8 mouse cellular contexts compared by ENCODE assay signal in the genomic region with DNA sequence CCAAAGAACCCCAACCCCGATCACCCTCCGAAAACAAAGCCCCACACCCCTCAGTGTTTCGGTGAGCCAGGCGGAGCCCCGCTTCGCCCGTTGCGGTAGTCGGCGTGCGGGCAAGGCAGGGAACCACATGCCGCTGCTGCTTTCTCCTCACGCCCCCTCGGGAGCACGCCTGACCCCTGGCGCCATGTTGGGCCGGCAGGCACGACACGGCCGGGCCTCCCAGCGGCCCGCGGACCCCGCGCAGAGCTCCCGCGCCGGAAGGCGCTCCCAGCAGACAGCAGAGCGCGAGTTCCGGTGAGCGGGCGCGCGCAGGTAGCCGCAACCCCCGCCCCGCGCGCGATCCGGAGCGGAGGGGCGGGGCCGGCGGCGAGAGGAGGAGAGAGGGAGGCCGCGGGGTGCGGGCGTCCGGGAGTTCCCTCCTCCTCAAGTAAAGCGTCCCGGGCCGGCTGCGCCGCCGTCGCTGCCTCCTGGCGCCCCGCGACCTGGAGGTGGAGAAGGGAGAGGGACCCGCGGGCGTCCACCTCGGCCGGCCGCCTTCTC. TPM values are rescaled to one million over a fixed set of nuclear protein-coding genes. Genes with fewer than 3 reads are reported as not detected.
DNase-seq lines count a peak whose midpoint lies in the region; ATAC-seq and TF ChIP-seq lines count a peak whose summit lies in the region.

A gene (plus strand): TSS at position 371 of the 540 bp plus-strand sequence.

- H3K4me2 ChIP-seq in heart, embryonic 14.5 days (ENCODE audit: low read length) = peak within 1 kb of the TSS; percentile 80
- peak within 1 kb of the TSS; percentile 85 for H3K4me2 ChIP-seq in liver, embryonic 15.5 days
- H3K4me2 ChIP-seq in neural tube, embryonic 13.5 days = peak within 1 kb of the TSS; percentile 92
- H3K4me2 ChIP-seq in stomach, postnatal 0 days (replicated peaks; ENCODE audit: low read depth) = peak within 1 kb of the TSS; percentile 78

- H3K27ac ChIP-seq in brown adipose tissue, adult 24 weeks (replicated peaks; ENCODE audit: low read depth, low read length) = peak within 1 kb of the TSS; percentile 83
- peak within 1 kb of the TSS; percentile 98 for H3K27ac ChIP-seq in forebrain, embryonic 10.5 days
- H3K27ac ChIP-seq in heart, embryonic 14.5 days (replicated peaks in 1 of 2; ENCODE audit: control insufficient read depth in 1 of 2, insufficient read depth in 1 of 2, low read depth in 2 of 2, low read length in 2 of 2) = peak within 1 kb of the TSS; percentile 97 to 98
- H3K27ac ChIP-seq in liver, embryonic 15.5 days (replicated peaks) = peak within 1 kb of the TSS; percentile 74
- H3K27ac ChIP-seq in neural tube, embryonic 13.5 days (replicated peaks) = peak within 1 kb of the TSS; percentile 93
- H3K27ac ChIP-seq in stomach, postnatal 0 days (replicated peaks) = peak within 1 kb of the TSS; percentile 90

- peak within 1 kb of the TSS; percentile 81 for H3K9ac ChIP-seq in heart, embryonic 14.5 days (ENCODE audit: low read length)
- peak within 1 kb of the TSS; percentile 58 for H3K9ac ChIP-seq in liver, embryonic 15.5 days
- H3K9ac ChIP-seq in neural tube, embryonic 13.5 days = peak within 1 kb of the TSS; percentile 93
- H3K9ac ChIP-seq in stomach, postnatal 0 days (ENCODE audit: low read length) = peak within 1 kb of the TSS; percentile 82

- peaks cover 11% of the 10 kb centered on the region; the same call in 1 of the 2 replicates for H3K4me1 ChIP-seq in brown adipose tissue, adult 24 weeks (ENCODE audit: control insufficient read depth, insufficient read depth, insufficient read length, low read length)
- peaks cover 15% of the 10 kb centered on the region for H3K4me1 ChIP-seq in forebrain, embryonic 10.5 days
- peaks cover 2 to 16% of the 10 kb centered on the region in 2 experiments for H3K4me1 ChIP-seq in heart, embryonic 14.5 days (ENCODE audit: control insufficient read depth in 2 of 2, insufficient read depth in 2 of 2, low read length in 2 of 2)
- H3K4me1 ChIP-seq in liver, embryonic 15.5 days (replicated peaks) = peaks cover 9% of the 10 kb centered on the region
- peaks cover 29% of the 10 kb centered on the region for H3K4me1 ChIP-seq in neural tube, embryonic 13.5 days (replicated peaks)
- H3K4me1 ChIP-seq in stomach, postnatal 0 days (replicated peaks; ENCODE audit: control insufficient read depth, insufficient read depth) = 0 out of 2 replicates have a peak, but pooled peaks cover 2% of the 10 kb centered on the region

- DNase-seq in forebrain, embryonic 10.5 days (ENCODE audit: extremely low spot score, low spot score) = peak; percentile 80
- DNase-seq in kidney, postnatal 10 days = peak; percentile 92
- peak; percentile 92 for DNase-seq in stomach, postnatal 0 days (ENCODE audit: low spot score)

- H3K36me3 ChIP-seq in forebrain, embryonic 10.5 days (replicated peaks) = no peaks in the 10 kb centered on the region
- no peaks in the 10 kb centered on the region for H3K36me3 ChIP-seq in heart, embryonic 14.5 days (ENCODE audit: control insufficient read depth, insufficient read depth, low read length)
- no peaks in the 10 kb centered on the region for H3K36me3 ChIP-seq in liver, embryonic 15.5 days (replicated peaks)
- H3K36me3 ChIP-seq in neural tube, embryonic 13.5 days = no peaks in the 10 kb centered on the region
- no peaks in the 10 kb centered on the region for H3K36me3 ChIP-seq in stomach, postnatal 0 days (ENCODE audit: control insufficient read depth, insufficient read depth, low read length)

- TF ChIP-seq CTCF in stomach, postnatal 0 days (IDR thresholded peaks at IDR 0.05; ENCODE audit: low read depth) = peak; percentile 24; the same call in 1 of the 2 replicates

- ATAC-seq in CD4-positive, CD25-positive, alpha-beta regulatory T cell, adult 4 months = peak; percentile 80
- ATAC-seq in heart, embryonic 14.5 days (ENCODE audit: insufficient number of reproducible peaks, insufficient read depth, low FRiP score, low read depth) = peak; percentile 93
- ATAC-seq in liver, embryonic 15.5 days (ENCODE audit: insufficient read depth) = peak; percentile 89
- peak; percentile 95 for ATAC-seq in neural tube, embryonic 13.5 days (ENCODE audit: low read depth)
- ATAC-seq in stomach, postnatal 0 days (ENCODE audit: low FRiP score, low TSS enrichment) = peak; percentile 96

- under 1% methylated on average over 69 of the region's 69 CpGs for WGBS in forebrain, embryonic 10.5 days
- WGBS in heart, embryonic 14.5 days = under 1% methylated on average over 52 of the region's 69 CpGs
- under 1% methylated on average over 56 of the region's 69 CpGs for WGBS in liver, embryonic 15.5 days (ENCODE audit: insufficient replicate concordance)
- WGBS in neural tube, embryonic 13.5 days = under 1% methylated on average over 57 of the region's 69 CpGs
- under 1% methylated on average over 41 of the region's 69 CpGs for WGBS in stomach, postnatal 0 days

- no peaks in the 10 kb centered on the region for H3K9me3 ChIP-seq in forebrain, embryonic 10.5 days
- no peaks in the 10 kb centered on the region for H3K9me3 ChIP-seq in heart, embryonic 14.5 days (ENCODE audit: control insufficient read depth, low read length)
- H3K9me3 ChIP-seq in liver, embryonic 15.5 days (replicated peaks) = no peaks in the 10 kb centered on the region
- no peaks in the 10 kb centered on the region for H3K9me3 ChIP-seq in neural tube, embryonic 13.5 days
- no peaks in the 10 kb centered on the region for H3K9me3 ChIP-seq in stomach, postnatal 0 days (ENCODE audit: control insufficient read depth, low read length)

- H3K4me3 ChIP-seq in brown adipose tissue, adult 24 weeks (ENCODE audit: insufficient read depth, low read depth, low read length) = peak within 1 kb of the TSS; percentile 76
- peak within 1 kb of the TSS; percentile 93 for H3K4me3 ChIP-seq in forebrain, embryonic 10.5 days
- H3K4me3 ChIP-seq in heart, embryonic 14.5 days (ENCODE audit: control insufficient read depth in 1 of 2, insufficient read depth in 1 of 2, low read depth in 1 of 2, low read length in 2 of 2) = peak within 1 kb of the TSS; percentile 63 to 86
- H3K4me3 ChIP-seq in liver, embryonic 15.5 days (replicated peaks) = peak within 1 kb of the TSS; percentile 68
- peak within 1 kb of the TSS; percentile 90 for H3K4me3 ChIP-seq in neural tube, embryonic 13.5 days
- peak within 1 kb of the TSS; percentile 91 for H3K4me3 ChIP-seq in stomach, postnatal 0 days (ENCODE audit: low read depth, low read length)

- TF ChIP-seq EP300 in stomach, postnatal 0 days (optimal IDR thresholded peaks at IDR 0.05) = no peak

- H3K27me3 ChIP-seq in forebrain, embryonic 10.5 days (ENCODE audit: poor library complexity, severe bottlenecking) = no peaks in the 10 kb centered on the region
- no peaks in the 10 kb centered on the region for H3K27me3 ChIP-seq in heart, embryonic 14.5 days (ENCODE audit: control insufficient read depth, insufficient read depth, low read length)
- peaks cover 43% of the 10 kb centered on the region for H3K27me3 ChIP-seq in liver, embryonic 15.5 days
- H3K27me3 ChIP-seq in neural tube, embryonic 13.5 days = no peaks in the 10 kb centered on the region
- no peaks in the 10 kb centered on the region for H3K27me3 ChIP-seq in stomach, postnatal 0 days (ENCODE audit: control insufficient read depth, insufficient read depth, low read length)

RNA-seq across cellular contexts. Expression of the gene that starts here (rescaled TPM):
- polyA plus RNA-seq in CD4-positive, CD25-positive, alpha-beta regulatory T cell, adult 4 months (2017; shearing (Covaris generic)) = under 1 TPM; 0.43 to 0.61 TPM
- 13.1 and 15.0 TPM in 2 replicates for polyA plus RNA-seq in brown adipose tissue, adult 24 weeks (2012; ENCODE audit: insufficient read depth, insufficient read length, missing spikeins)
- polyA plus RNA-seq in forebrain, embryonic 10.5 days (2016; fragmentation: Nextera tagmentation; extraction: Ambion mirVana) = 28.9 and 29.7 TPM in 2 replicates
- polyA plus RNA-seq in heart, embryonic 14.5 days (2014; fragmentation: Nextera tagmentation; extraction: Ambion mirVana) = 29.4 and 31.2 TPM in 2 replicates
- 4.8 and 5.0 TPM in 2 replicates for polyA plus RNA-seq in liver, embryonic 15.5 days (2015; fragmentation: Nextera tagmentation; extraction: Ambion mirVana)
- 22.7 and 23.7 TPM in 2 replicates for polyA plus RNA-seq in neural tube, embryonic 13.5 days (2015; fragmentation: Nextera tagmentation; extraction: Ambion mirVana)
- polyA plus RNA-seq in stomach, postnatal 0 days (2015; fragmentation: Nextera tagmentation; extraction: Ambion mirVana) = 14.2 and 15.0 TPM in 2 replicates

Comparison
In these comparisons a context has a peak if more than half of its experiments do, and no peak if none do; other contexts are left out.
1. Peak in every context shown above with its lines: DNase-seq, ATAC-seq, H3K4me3 ChIP-seq and H3K27ac ChIP-seq.
2. Peak in ATAC-seq in CD4-positive, CD25-positive, alpha-beta regulatory T cell, adult 4 months; RNA of the gene not detected or under 1 TPM.